Mouse (Mus musculus) cortical plate, adult 2 months (tissue): Measurements from ENCODE around the gene Map3k7cl. TPM values are rescaled to one million over a fixed set of nuclear protein-coding genes. Genes with fewer than 3 reads are reported as not detected.

Experiments used
- H3K27ac ChIP-seq: fragments of 200-500 bp; 2 replicates; pipeline ENCODE4 v1.5.1; 2012; ENCODE audit warnings: low read length, control low read depth, inconsistent platforms; ENCODE audit not compliant: insufficient read depth
- H3K4me1 ChIP-seq: fragments of 200-500 bp; 2 replicates; pipeline ENCODE4 v1.6.1; 2011; ENCODE audit warnings: low read length; ENCODE audit not compliant: control insufficient read depth, insufficient read depth
- H3K4me3 ChIP-seq: fragments of 200-500 bp; 2 replicates; pipeline ENCODE4 v1.5.1; 2011; ENCODE audit warnings: mild to moderate bottlenecking, low read length, control low read depth; ENCODE audit not compliant: insufficient read depth
- CTCF ChIP-seq: fragments of 200-500 bp; IDR thresholded peaks from 2 replicates; pipeline ENCODE4 v1.5.1; 2011; ENCODE audit warnings: mild to moderate bottlenecking, control low read depth, low read length; ENCODE audit not compliant: insufficient read depth; ENCODE audit errors: extremely low read depth
- POLR2A ChIP-seq: fragments of 200-500 bp; IDR thresholded peaks from 2 replicates; pipeline ENCODE4 v1.6.1; 2011; ENCODE audit warnings: mild to moderate bottlenecking, low read length, control low read depth; ENCODE audit not compliant: insufficient read depth; ENCODE audit errors: extremely low read depth
- polyA plus RNA-seq: library from polyadenylated mRNA; depleted of rRNA; stranded (reverse); fragments of >200 nt; gene quantifications from 2 replicates; pipeline ENCODE4 v1.2.3, GENCODE M21; 2012; rRNA removed

Map3k7cl gene
- polyA plus RNA-seq, 1 experiment: 1.2 TPM

- TF ChIP-seq POLR2A (no peak), CTCF (no peak)
- Histone ChIP-seq H3K4me1 (no peaks in the 10 kb centered on the region), H3K27ac (no peak overlapping the region), H3K4me3 (no peak overlapping the region)
These were observed 73.6 kb downstream of the Map3k7cl start for GRCm38 (mm10) chr16:87626696-87627095.

DNA sequence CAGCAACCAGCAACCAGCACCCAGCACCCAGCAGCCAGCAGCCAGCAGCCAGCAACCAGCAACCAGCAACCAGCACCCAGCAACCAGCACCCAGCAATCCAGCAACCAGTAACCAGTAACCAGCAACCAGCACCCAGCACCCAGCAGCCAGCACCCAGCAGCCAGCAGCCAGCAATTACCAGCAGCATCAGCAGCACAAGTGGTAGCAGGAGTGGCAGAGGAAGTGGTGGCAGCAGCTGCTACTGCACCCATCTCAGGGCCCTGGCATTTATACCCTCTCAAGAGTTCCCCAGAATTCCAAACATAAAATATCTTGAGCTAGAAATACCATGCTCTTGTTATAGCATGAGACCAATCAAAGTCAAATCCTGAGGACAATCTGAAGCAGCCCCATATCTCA is 81.6 kb downstream of the Map3k7cl start:
- TF ChIP-seq CTCF (no peak), POLR2A (no peak)
- no peak overlapping the region for H3K4me3 ChIP-seq
- H3K27ac ChIP-seq: no peak overlapping the region
- H3K4me1 ChIP-seq: no peaks in the 10 kb centered on the region

DNA sequence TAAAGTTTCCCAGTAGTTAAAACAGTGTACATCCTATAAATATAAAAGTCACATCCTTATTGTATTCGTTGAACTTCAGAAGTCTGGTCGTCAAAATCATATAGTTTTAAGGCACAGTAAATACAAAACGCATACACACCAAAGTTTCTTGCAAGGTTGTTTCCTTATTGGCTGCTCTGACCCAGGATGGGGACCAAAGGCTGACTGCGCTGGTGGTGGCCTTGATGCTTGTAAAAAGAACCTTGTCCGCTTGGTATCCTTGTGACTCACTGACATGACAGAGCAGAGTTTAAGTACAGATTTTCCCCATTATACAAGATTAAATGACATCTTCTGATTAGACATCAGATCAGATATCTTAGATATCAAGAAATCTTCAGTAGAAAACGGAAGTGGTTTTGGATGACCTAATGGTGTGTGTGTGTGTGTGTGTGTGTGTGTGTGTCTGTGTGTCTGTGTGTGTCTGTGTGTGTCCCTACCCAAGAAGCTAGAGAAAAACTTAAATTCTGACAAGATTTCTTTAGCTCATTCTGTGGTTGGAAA is 82.2 kb downstream of the Map3k7cl start:
- TF ChIP-seq POLR2A: no peak
- no peak for TF ChIP-seq CTCF
- Histone ChIP-seq H3K4me3 (no peak overlapping the region), H3K27ac (no peak overlapping the region)

GRCm38 (mm10) chr16:87635841-87636240 is 82.7 kb downstream of the Map3k7cl start:
- Histone ChIP-seq H3K4me3 (no peak overlapping the region), H3K27ac (no peak overlapping the region), H3K4me1 (no peaks in the 10 kb centered on the region)
- TF ChIP-seq CTCF: no peak
- no peak for TF ChIP-seq POLR2A

More for the DNA sequence above, 82.2 kb downstream of the Map3k7cl start:
- no peaks in the 10 kb centered on the region for H3K4me1 ChIP-seq

DNA sequence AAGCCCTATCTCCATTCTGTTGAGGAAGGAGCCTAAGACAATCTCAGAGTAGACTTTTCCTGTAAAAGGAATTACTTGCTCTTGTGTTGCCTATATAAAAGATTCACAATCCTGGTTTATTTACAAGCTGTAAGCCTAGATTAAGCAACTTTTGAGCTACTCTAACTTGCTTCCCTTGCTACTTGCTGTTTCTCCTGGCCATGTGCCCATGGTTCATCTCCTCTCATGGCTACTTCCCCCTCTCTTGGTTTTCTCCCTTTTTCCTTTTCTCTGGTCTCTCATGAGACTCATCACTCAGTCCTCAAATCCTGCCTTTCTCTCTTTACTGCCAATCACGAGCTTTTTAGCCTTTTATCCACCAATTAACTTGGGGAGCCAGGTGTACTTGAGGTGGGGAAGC is 85.0 kb downstream of the Map3k7cl start:
- no peak for TF ChIP-seq CTCF
- TF ChIP-seq POLR2A: no peak
- H3K4me1 ChIP-seq: no peaks in the 10 kb centered on the region
- no peak overlapping the region for H3K27ac ChIP-seq
- no peak overlapping the region for H3K4me3 ChIP-seq

GRCm38 (mm10) chr16:87642234-87642633 is 89.1 kb downstream of the Map3k7cl start:
- TF ChIP-seq POLR2A (no peak), CTCF (no peak)
- Histone ChIP-seq H3K27ac (no peak overlapping the region), H3K4me1 (no peaks in the 10 kb centered on the region), H3K4me3 (no peak overlapping the region)

DNA sequence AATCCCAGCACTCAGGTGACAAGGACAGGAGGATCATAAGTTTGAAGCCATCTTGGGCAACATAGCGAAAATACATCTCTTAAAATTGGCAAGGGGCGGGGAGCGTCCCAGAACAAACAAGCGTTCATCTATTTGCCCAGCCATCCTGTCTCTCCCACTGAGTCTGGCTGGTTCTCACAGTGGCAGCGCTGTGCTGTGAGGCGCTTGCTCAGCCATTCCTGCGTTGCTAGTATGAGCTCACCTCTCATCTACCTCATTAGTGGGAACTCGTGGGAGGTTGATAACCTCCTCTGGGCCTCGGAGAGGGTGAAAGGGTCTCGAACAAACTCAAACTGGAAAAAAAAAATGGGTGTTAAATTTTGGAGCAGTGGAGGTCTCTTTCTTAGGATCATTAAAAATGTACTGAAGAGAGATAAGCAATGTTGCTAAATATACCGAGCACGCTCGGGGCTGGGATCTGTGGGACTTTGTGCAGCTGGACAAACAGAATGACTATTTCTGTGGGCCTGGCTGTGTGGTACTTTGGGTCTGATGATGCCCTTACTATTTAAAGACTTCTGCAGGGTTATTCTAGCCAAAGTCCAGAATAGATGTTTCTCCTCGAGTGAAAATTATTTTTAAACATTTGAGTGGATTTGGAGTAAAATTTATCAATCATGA is 91.1 kb downstream of the Map3k7cl start:
- H3K4me1 ChIP-seq: no peaks in the 10 kb centered on the region
- no peak overlapping the region for H3K4me3 ChIP-seq
- H3K27ac ChIP-seq: no peak overlapping the region
- no peak for TF ChIP-seq POLR2A
- no peak for TF ChIP-seq CTCF

Other genes with a start within 250 kb of the Map3k7cl start
- gene N6amt1, start 199.1 kb upstream of the Map3k7cl start, polyA plus RNA-seq: 20.3 and 21.3 TPM in 2 replicates
- gene Ltn1, start 120.7 kb upstream of the Map3k7cl start, polyA plus RNA-seq: 17.3 TPM in 2 replicates
- 9.8 and 10.4 TPM in 2 replicates for gene Rwdd2b, start 112.8 kb upstream of the Map3k7cl start, polyA plus RNA-seq
- gene Usp16, start 98.6 kb upstream of the Map3k7cl start, polyA plus RNA-seq: 57.8 and 59.5 TPM in 2 replicates
- 117 and 118 TPM in 2 replicates for gene Cct8, start 57.5 kb upstream of the Map3k7cl start, polyA plus RNA-seq
- 5.7 and 6.1 TPM in 2 replicates for gene Bach1, start 145.6 kb downstream of the Map3k7cl start, polyA plus RNA-seq